In genomic region chr13:60146994-60147856, GRCm38 (mm10) we compare ENCODE assay signal across 8 mouse cellular contexts. TPM values are rescaled to one million over a fixed set of nuclear protein-coding genes. Genes with fewer than 3 reads are reported as not detected.
DNase-seq lines count a peak whose midpoint lies in the region; ATAC-seq and TF ChIP-seq lines count a peak whose summit lies in the region.

No protein-coding gene starts in this region.

- peak overlapping the region; percentile 57 for H3K4me2 ChIP-seq in forebrain, embryonic 12.5 days

- peaks cover 8% of the 10 kb centered on the region for H3K9me3 ChIP-seq in forebrain, embryonic 12.5 days

- no peak overlapping the region for H3K27ac ChIP-seq in left cerebral cortex, adult 2 months
- H3K27ac ChIP-seq in forebrain, embryonic 12.5 days = peak overlapping the region; percentile 86
- H3K27ac ChIP-seq in olfactory bulb, adult 2 months (ENCODE audit: insufficient read depth, low read depth, low read length) = no peak overlapping the region

- H3K4me3 ChIP-seq in left cerebral cortex, adult 2 months = peak overlapping the region; percentile 37
- peak overlapping the region; percentile 29 for H3K4me3 ChIP-seq in forebrain, embryonic 12.5 days (replicated peaks)
- H3K4me3 ChIP-seq in olfactory bulb, adult 2 months (ENCODE audit: insufficient read depth, low read depth, low read length) = peak overlapping the region; percentile 30

- H3K4me1 ChIP-seq in forebrain, embryonic 12.5 days = peaks cover 25% of the 10 kb centered on the region
- H3K4me1 ChIP-seq in olfactory bulb, adult 2 months (ENCODE audit: control insufficient read depth, insufficient read depth, low read length) = peaks cover 10% of the 10 kb centered on the region

- no peak for DNase-seq in left cerebral cortex, adult 2 months (ENCODE audit: extremely low spot score in 1 of 2, low spot score in 2 of 2)
- no peak for DNase-seq in left cerebral cortex, adult 11 months (ENCODE audit: low spot score)
- peak; percentile 48 for DNase-seq in kidney, postnatal 10 days
- DNase-seq in urinary bladder, postnatal 36 days (ENCODE audit: low spot score in 2 of 2) = no peak
- no peak for DNase-seq in left cerebral cortex, postnatal 25 days (ENCODE audit: low spot score in 2 of 2)

- TF ChIP-seq CTCF in left cerebral cortex, adult 2 months (IDR thresholded peaks at IDR 0.05) = no peak
- no peak for TF ChIP-seq CTCF in olfactory bulb, adult 2 months (IDR thresholded peaks at IDR 0.05; ENCODE audit: insufficient read depth, low read depth, low read length)

- H3K9ac ChIP-seq in forebrain, embryonic 12.5 days = peak overlapping the region; percentile 58

- peak; percentile 63 for ATAC-seq in forebrain, embryonic 12.5 days (ENCODE audit: low FRiP score)
- ATAC-seq in erythroblast, adult 5-6 weeks (replicated peaks; ENCODE audit: low FRiP score, poor library complexity, severe bottlenecking) = no peak

- WGBS in forebrain, embryonic 12.5 days = under 1% methylated on average over 21 of the region's 21 CpGs
- WGBS in olfactory bulb, adult 2 months = 17% methylated on average over 21 of the region's 21 CpGs

- intact Hi-C loops in left cerebral cortex, adult 2 months (cut with DNase I) = no loop called here
- intact Hi-C loops in left cerebral cortex, postnatal 25 days (cut with DNase I) = no loop called here

- TF ChIP-seq POLR2A in olfactory bulb, adult 2 months (IDR thresholded peaks at IDR 0.05; ENCODE audit: insufficient read depth, low read depth, low read length) = no peak

- peaks cover 50% of the 10 kb centered on the region for H3K27me3 ChIP-seq in forebrain, embryonic 12.5 days

- H3K36me3 ChIP-seq in forebrain, embryonic 12.5 days (replicated peaks) = no peaks in the 10 kb centered on the region

RNA-seq across cellular contexts. Expression of gene Gas1, which starts 29.9 kb away (rescaled TPM):
- total RNA-seq in left cerebral cortex, adult 2 months (2021) = 1 to 10 TPM; 8.1 to 8.9 TPM
- polyA plus RNA-seq in forebrain, embryonic 12.5 days (2016; fragmentation: Nextera tagmentation; extraction: Ambion mirVana) = 140 and 153 TPM in 2 replicates
- not detected in 2 replicates for polyA plus RNA-seq in olfactory bulb, adult 2 months (2012; ENCODE audit: insufficient read depth, insufficient read length, low replicate concordance, missing spikeins)
- not detected in 2 replicates for total RNA-seq in erythroblast, adult 5-6 weeks (2015; ENCODE audit: low replicate concordance)
- total RNA-seq in erythroblast, adult 5-6 weeks (2017; ENCODE audit: low replicate concordance) = not detected in 2 replicates
- total RNA-seq in left cerebral cortex, postnatal 25 days (2021) = 10 to 100 TPM in 1 of 2 experiments, 1 to 10 TPM in 1; 9.6 to 10.4 TPM

Comparison
In these comparisons a context has a peak if more than half of its experiments do, and no peak if none do; other contexts are left out.
1. RNA of gene Gas1, which starts 29.9 kb away (total RNA-seq): 9.6 to 10.4 TPM in left cerebral cortex, postnatal 25 days and 8.1 to 8.9 TPM in left cerebral cortex, adult 2 months; not detected in erythroblast, adult 5-6 weeks; every median in the first group is over 4 times any median in the second.
2. Peak in every context shown above with its lines, with median percentiles within 50 percentile points of each other: H3K4me3 ChIP-seq.